Mouse (Mus musculus): ENCODE measurements around the gene Epx. TPM values are rescaled to one million over a fixed set of nuclear protein-coding genes. Genes with fewer than 3 reads are reported as not detected.
A peak's percentile ranks its signal among the peaks of the same experiment; 100 is the strongest.
"Not testable (repeated sequence)": the region's sequence is repeated elsewhere in the genome, so short reads cannot be mapped to it uniquely, and the experiment has no call there.

The Epx gene
- polyA plus RNA-seq, 1 experiment from 2014 or later = not detected

GRCm38 (mm10) chr11:87866891-87867290 lies 8.4 kb downstream of the Epx start:
- not testable (repeated sequence) for H3K4me2 ChIP-seq (replicated peaks); H3K9ac ChIP-seq (replicated peaks); ATAC-seq (ENCODE audit: low FRiP score, low read depth); H3K4me3 ChIP-seq; H3K4me1 ChIP-seq; H3K27ac ChIP-seq (replicated peaks); H3K9me3 ChIP-seq; H3K27me3 ChIP-seq
- 83% methylated on average over 1 of the region's 2 CpGs for WGBS
- H3K36me3 ChIP-seq = peaks cover 11% of the 10 kb centered on the region

- WGBS = 91% methylated on average over 13 of the region's 13 CpGs
- no peaks in the 10 kb centered on the region for H3K27me3 ChIP-seq
- no peak overlapping the region for H3K4me2 ChIP-seq (replicated peaks)
- no peaks in the 10 kb centered on the region for H3K9me3 ChIP-seq
- H3K36me3 ChIP-seq = peaks cover 24% of the 10 kb centered on the region
- no peak overlapping the region for H3K9ac ChIP-seq (replicated peaks)
- ATAC-seq (ENCODE audit: low FRiP score, low read depth) = no peak
- no peak overlapping the region for H3K4me3 ChIP-seq
- no peaks in the 10 kb centered on the region for H3K4me1 ChIP-seq
- no peak overlapping the region for H3K27ac ChIP-seq (replicated peaks)
Measured at GRCm38 (mm10) chr11:87862805-87863204, 12.5 kb downstream of the Epx start.

GRCm38 (mm10) chr11:87860426-87860825 lies 14.9 kb downstream of the Epx start:
- H3K4me1 ChIP-seq = no peaks in the 10 kb centered on the region
- H3K4me3 ChIP-seq = no peak overlapping the region
- WGBS = 76% methylated on average over 9 of the region's 9 CpGs
- H3K9ac ChIP-seq (replicated peaks) = no peak overlapping the region
- ATAC-seq (ENCODE audit: low FRiP score, low read depth) = no peak
- H3K4me2 ChIP-seq (replicated peaks) = no peak overlapping the region
- peaks cover 33% of the 10 kb centered on the region for H3K36me3 ChIP-seq
- no peaks in the 10 kb centered on the region for H3K27me3 ChIP-seq
- no peaks in the 10 kb centered on the region for H3K9me3 ChIP-seq
- H3K27ac ChIP-seq (replicated peaks) = no peak overlapping the region

GRCm38 (mm10) chr11:87859273-87859672 lies 16.1 kb downstream of the Epx start:
- Histone ChIP-seq H3K36me3 (peaks cover 33% of the 10 kb centered on the region), H3K4me1 (no peaks in the 10 kb centered on the region), H3K9ac (replicated peaks) (no peak overlapping the region), H3K27ac (replicated peaks) (no peak overlapping the region), H3K9me3 (no peaks in the 10 kb centered on the region), H3K27me3 (no peaks in the 10 kb centered on the region), H3K4me2 (replicated peaks) (no peak overlapping the region), H3K4me3 (no peak overlapping the region)
- 90% methylated on average over 11 of the region's 11 CpGs for WGBS
- no peak for ATAC-seq (ENCODE audit: low FRiP score, low read depth)

GRCm38 (mm10) chr11:87854550-87854949 lies 20.8 kb downstream of the Epx start:
- Histone ChIP-seq H3K36me3 (peaks cover 18% of the 10 kb centered on the region), H3K27me3 (no peaks in the 10 kb centered on the region), H3K4me2 (replicated peaks) (no peak overlapping the region), H3K4me1 (peaks cover 11% of the 10 kb centered on the region), H3K9me3 (no peaks in the 10 kb centered on the region), H3K4me3 (no peak overlapping the region), H3K27ac (replicated peaks) (no peak overlapping the region), H3K9ac (replicated peaks) (no peak overlapping the region)
- WGBS = 95% methylated on average over 7 of the region's 7 CpGs
- ATAC-seq (ENCODE audit: low FRiP score, low read depth) = no peak

- Histone ChIP-seq H3K4me2 (replicated peaks) (peak overlapping the region; percentile 84), H3K36me3 (peaks cover 17% of the 10 kb centered on the region), H3K4me3 (peak overlapping the region; percentile 66), H3K9ac (replicated peaks) (peak overlapping the region; percentile 71), H3K27ac (replicated peaks) (peak overlapping the region; percentile 56), H3K4me1 (peaks cover 11% of the 10 kb centered on the region), H3K27me3 (no peaks in the 10 kb centered on the region), H3K9me3 (no peaks in the 10 kb centered on the region)
- no peak for ATAC-seq (ENCODE audit: low FRiP score, low read depth)
- 37% methylated on average over 8 of the region's 8 CpGs for WGBS
Measured at GRCm38 (mm10) chr11:87853597-87853954, 21.8 kb downstream of the Epx start.

GRCm38 (mm10) chr11:87852690-87853596 lies 22.4 kb downstream of the Epx start, which contains the start of gene Mks1:
TSS of gene Mks1 (plus strand) at chr11:87853215.
- Histone ChIP-seq H3K9ac (replicated peaks) (peak within 1 kb of the TSS; percentile 71), H3K36me3 (peaks cover 11% of the 10 kb centered on the region), H3K9me3 (no peaks in the 10 kb centered on the region), H3K27me3 (no peaks in the 10 kb centered on the region), H3K27ac (replicated peaks) (peak within 1 kb of the TSS; percentile 56), H3K4me1 (peaks cover 11% of the 10 kb centered on the region), H3K4me3 (peak within 1 kb of the TSS; percentile 66), H3K4me2 (replicated peaks) (peak within 1 kb of the TSS; percentile 84)
- WGBS = 4% methylated on average over 40 of the region's 40 CpGs
- peak; percentile 92 for ATAC-seq (ENCODE audit: low FRiP score, low read depth)

GRCm38 (mm10) chr11:87847884-87848283 lies 27.5 kb downstream of the Epx start:
- Histone ChIP-seq H3K4me2 (replicated peaks) (no peak overlapping the region), H3K9ac (replicated peaks) (no peak overlapping the region), H3K9me3 (no peaks in the 10 kb centered on the region), H3K36me3 (no peaks in the 10 kb centered on the region), H3K27me3 (no peaks in the 10 kb centered on the region), H3K4me3 (no peak overlapping the region), H3K4me1 (peaks cover 4% of the 10 kb centered on the region; the same call in 1 of the 2 replicates), H3K27ac (replicated peaks) (no peak overlapping the region)
- 73% methylated on average over 6 of the region's 6 CpGs for WGBS
- no peak for ATAC-seq (ENCODE audit: low FRiP score, low read depth)

GRCm38 (mm10) chr11:87846968-87847600 lies 28.3 kb downstream of the Epx start:
- Histone ChIP-seq H3K4me3 (no peak overlapping the region), H3K9ac (replicated peaks) (no peak overlapping the region), H3K4me2 (replicated peaks) (no peak overlapping the region), H3K9me3 (no peaks in the 10 kb centered on the region), H3K27me3 (no peaks in the 10 kb centered on the region), H3K27ac (replicated peaks) (no peak overlapping the region), H3K4me1 (no peaks in the 10 kb centered on the region), H3K36me3 (no peaks in the 10 kb centered on the region)
- WGBS = 85% methylated on average over 12 of the region's 12 CpGs
- ATAC-seq (ENCODE audit: low FRiP score, low read depth) = no peak

GRCm38 (mm10) chr11:87841436-87841835 lies 33.9 kb downstream of the Epx start:
- no peak overlapping the region for H3K27ac ChIP-seq (replicated peaks)
- H3K27me3 ChIP-seq = no peaks in the 10 kb centered on the region; the same call in 1 of the 2 replicates
- 90% methylated on average over 3 of the region's 3 CpGs for WGBS
- no peak overlapping the region for H3K4me2 ChIP-seq (replicated peaks)
- no peaks in the 10 kb centered on the region for H3K9me3 ChIP-seq
- no peak for ATAC-seq (ENCODE audit: low FRiP score, low read depth)
- no peaks in the 10 kb centered on the region for H3K36me3 ChIP-seq
- no peaks in the 10 kb centered on the region for H3K4me1 ChIP-seq
- no peak overlapping the region for H3K9ac ChIP-seq (replicated peaks)
- no peak overlapping the region for H3K4me3 ChIP-seq

- 89% methylated on average over 8 of the region's 8 CpGs for WGBS
- H3K4me1 ChIP-seq = no peaks in the 10 kb centered on the region
- no peaks in the 10 kb centered on the region for H3K36me3 ChIP-seq
- no peak overlapping the region for H3K4me3 ChIP-seq
- no peak for ATAC-seq (ENCODE audit: low FRiP score, low read depth)
- H3K27me3 ChIP-seq = no peaks in the 10 kb centered on the region; the same call in 1 of the 2 replicates
- no peaks in the 10 kb centered on the region for H3K9me3 ChIP-seq
- no peak overlapping the region for H3K27ac ChIP-seq (replicated peaks)
- H3K9ac ChIP-seq (replicated peaks) = no peak overlapping the region
- H3K4me2 ChIP-seq (replicated peaks) = no peak overlapping the region
Measured at GRCm38 (mm10) chr11:87840676-87841075, 34.7 kb downstream of the Epx start.

- Histone ChIP-seq H3K27ac (replicated peaks) (peak within 1 kb of the TSS; percentile 8; the same call in 1 of the 2 replicates), H3K9ac (replicated peaks) (no peak within 1 kb of the TSS), H3K9me3 (no peaks in the 10 kb centered on the region), H3K4me1 (peaks cover 12% of the 10 kb centered on the region), H3K36me3 (no peaks in the 10 kb centered on the region), H3K4me2 (replicated peaks) (no peak within 1 kb of the TSS), H3K4me3 (no peak within 1 kb of the TSS), H3K27me3 (no peaks in the 10 kb centered on the region; the same call in 1 of the 2 replicates)
- WGBS = 26% methylated on average over 10 of the region's 10 CpGs
- ATAC-seq (ENCODE audit: low FRiP score, low read depth) = no peak
Measured at GRCm38 (mm10) chr11:87828239-87828900, 47.0 kb downstream of the Epx start, which contains the start of gene Lpo. TSS of gene Lpo (minus strand) at chr11:87828289.
